Mouse (Mus musculus) adrenal gland, adult 8-10 months (tissue): ENCODE measurements around the gene Polrmt. TPM values are rescaled to one million over a fixed set of nuclear protein-coding genes. Genes with fewer than 3 reads are reported as not detected.

ENCODE experiments used
- DNase-seq: peaks from one replicate; pipeline ENCODE4 v3.0.0; 2022
- total RNA-seq, 4 experiments: library from RNA; stranded (reverse); gene quantifications; 2 replicates each; pipeline ENCODE4 v1.2.4; 2022

Polrmt gene
- total RNA-seq, 4 experiments from 2014 or later = 58.5 to 79.0 (median 70.8) TPM

DNA sequence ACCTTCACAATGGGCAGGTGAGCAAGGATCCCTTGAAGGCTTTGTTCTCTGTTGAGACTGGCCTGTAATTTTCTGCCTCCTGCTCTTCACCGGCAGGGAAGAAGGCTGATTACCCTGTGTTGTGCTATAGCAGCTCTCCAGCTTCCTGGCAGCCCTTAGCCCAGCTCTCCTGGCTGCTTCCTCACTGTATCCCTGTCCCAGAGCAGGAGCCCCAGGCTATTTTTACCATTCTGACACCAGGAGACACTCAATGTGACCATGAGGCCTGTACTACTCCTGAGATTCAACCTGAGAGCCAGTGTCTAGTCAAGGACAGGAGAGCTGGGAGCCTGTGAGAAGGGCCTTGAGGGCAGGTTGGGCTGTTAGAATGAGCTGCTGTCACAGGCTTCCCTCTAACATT, 59.7 kb downstream of the Polrmt start:
- no peak for DNase-seq

DNA sequence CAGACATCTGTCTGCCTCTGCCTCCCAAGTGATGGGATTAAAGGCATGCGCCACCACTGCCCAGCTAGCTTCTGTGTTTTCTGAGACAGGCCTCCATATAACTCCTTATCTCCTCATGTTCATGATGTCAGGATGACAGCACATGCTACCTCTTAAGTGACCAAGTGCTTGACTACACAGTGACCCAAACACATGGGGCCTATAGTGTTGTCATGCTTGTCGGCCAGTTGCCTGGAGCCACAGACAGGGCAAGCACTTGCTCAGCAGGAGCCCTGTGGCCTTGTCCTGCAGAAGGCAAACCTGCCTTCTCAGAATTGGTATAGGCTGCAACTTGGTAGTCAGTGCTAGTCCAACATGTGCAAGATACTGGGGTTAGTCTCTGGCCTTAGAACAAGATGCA, 60.2 kb downstream of the Polrmt start:
- no peak for DNase-seq

Other genes with a start within 250 kb of the Polrmt start
- 10 to 100 TPM; 21.3 to 49.8 (median 30.1) TPM for gene Plpp2, start 212.8 kb downstream of the Polrmt start, total RNA-seq
- 10 to 100 TPM; 24.2 to 49.8 (median 41.4) TPM for gene Mier2, start 191.4 kb downstream of the Polrmt start, total RNA-seq
- gene Theg, start 159.2 kb downstream of the Polrmt start, total RNA-seq = not detected
- gene C2cd4c, start 132.6 kb downstream of the Polrmt start, total RNA-seq = under 1 TPM; 0.12 to 0.31 (median 0.17) TPM
- 10 to 100 TPM in 1 of 4 experiments, 1 to 10 TPM in 3; 3.6 to 11.4 (median 6.0) TPM for gene Shc2, start 108.7 kb downstream of the Polrmt start, total RNA-seq
- not detected for gene Odf3l2, start 100.8 kb downstream of the Polrmt start, total RNA-seq
- gene Madcam1, start 82.0 kb downstream of the Polrmt start, total RNA-seq = not detected
- gene Tpgs1, start 77.2 kb downstream of the Polrmt start, total RNA-seq = 10 to 100 TPM; 37.8 to 41.6 (median 39.3) TPM
- gene Cdc34, start 64.4 kb downstream of the Polrmt start, total RNA-seq = 10 to 100 TPM; 50.9 to 77.7 (median 69.2) TPM
- gene Gzmm, start 57.6 kb downstream of the Polrmt start, total RNA-seq = 1 to 10 TPM; 1.2 to 2.2 (median 1.7) TPM
- 100 to 1,000 TPM; 578 to 598 (median 581) TPM for gene Bsg, start 42.1 kb downstream of the Polrmt start, total RNA-seq
- gene Hcn2, start 29.9 kb downstream of the Polrmt start, total RNA-seq = 10 to 100 TPM in 2 of 4 experiments, 1 to 10 TPM in 2; 8.1 to 10.9 (median 10.3) TPM
- 1 to 10 TPM in 2 of 4 experiments, under 1 TPM in 1, not detected in 1; 0.38 to 1.2 (median 1.1) TPM for gene Fgf22, start 8.5 kb upstream of the Polrmt start, total RNA-seq
- gene Rnf126, start 20.4 kb upstream of the Polrmt start, total RNA-seq = 10 to 100 TPM; 45.2 to 61.9 (median 50.8) TPM
- gene Fstl3, start 30.7 kb upstream of the Polrmt start, total RNA-seq = 10 to 100 TPM in 2 of 4 experiments, 1 to 10 TPM in 2; 8.8 to 55.0 (median 26.2) TPM
- under 1 TPM in 2 of 4 experiments, not detected in 2; 0.13 to 0.38 TPM for gene Prss57, start 44.4 kb upstream of the Polrmt start, total RNA-seq
- gene Palm, start 47.0 kb upstream of the Polrmt start, total RNA-seq = 100 to 1,000 TPM in 2 of 4 experiments, 10 to 100 TPM in 2; 72.7 to 123 (median 96.1) TPM
- under 1 TPM; 0.64 to 0.95 (median 0.70) TPM for gene Misp, start 74.4 kb upstream of the Polrmt start, total RNA-seq
- 100 to 1,000 TPM; 249 to 275 (median 255) TPM for gene Ptbp1, start 107.8 kb upstream of the Polrmt start, total RNA-seq
- under 1 TPM in 1 of 4 experiments, not detected in 3; 0.35 TPM for gene Prtn3, start 127.9 kb upstream of the Polrmt start, total RNA-seq
- gene Plppr3, start 128.1 kb upstream of the Polrmt start, total RNA-seq = 1 to 10 TPM; 1.7 to 4.3 (median 3.0) TPM
- not detected for gene Elane, start 139.7 kb upstream of the Polrmt start, total RNA-seq
- 1,000 to 10,000 TPM in 2 of 4 experiments, 100 to 1,000 TPM in 2; 123 to 1,857 (median 821) TPM for gene Cfd, start 144.3 kb upstream of the Polrmt start, total RNA-seq
- gene Med16, start 162.3 kb upstream of the Polrmt start, total RNA-seq = 10 to 100 TPM; 50.9 to 60.7 (median 57.8) TPM
- gene Gm26602, start 164.3 kb upstream of the Polrmt start, total RNA-seq = not detected
- gene Kiss1r, start 170.4 kb upstream of the Polrmt start, total RNA-seq = 1 to 10 TPM; 1.1 to 5.6 (median 4.0) TPM
- gene R3hdm4, start 174.6 kb upstream of the Polrmt start, total RNA-seq = 100 to 1,000 TPM in 3 of 4 experiments, 10 to 100 TPM in 1; 99.4 to 132 (median 112) TPM
- gene Arid3a, start 180.5 kb upstream of the Polrmt start, total RNA-seq = 1 to 10 TPM; 5.3 to 9.8 (median 7.5) TPM
- gene Wdr18, start 213.6 kb upstream of the Polrmt start, total RNA-seq = 10 to 100 TPM; 31.7 to 43.0 (median 36.6) TPM
- gene Grin3b, start 224.1 kb upstream of the Polrmt start, total RNA-seq = 1 to 10 TPM in 1 of 4 experiments, under 1 TPM in 1, not detected in 2; 0.83 to 1.4 TPM
- 100 to 1,000 TPM; 132 to 155 (median 141) TPM for gene Tmem259, start 237.7 kb upstream of the Polrmt start, total RNA-seq
- gene Cnn2, start 242.0 kb upstream of the Polrmt start, total RNA-seq = 10 to 100 TPM; 23.9 to 36.3 (median 30.0) TPM
- 10 to 100 TPM; 21.6 to 35.5 (median 27.8) TPM for gene Abca7, start 249.9 kb upstream of the Polrmt start, total RNA-seq